Mouse (Mus musculus) heart, postnatal 10 days (tissue): ENCODE results near the gene Higd1c. TPM values are rescaled to one million over a fixed set of nuclear protein-coding genes. Genes with fewer than 3 reads are reported as not detected.
A peak's percentile ranks its signal among the peaks of the same experiment; 100 is the strongest.
"Not testable (repeated sequence)": the region's sequence is repeated elsewhere in the genome, so short reads cannot be mapped to it uniquely, and the experiment has no call there.

Experiments used
- DNase-seq, 2 experiments: peaks; one replicate each; pipeline ENCODE4 v3.0.0; 2021
- intact Hi-C: fragments of 180-260 bp; cut with DNase I; formaldehyde crosslinking; loops from one replicate; pipeline ENCODE4 v1.15.1; 2025
- total RNA-seq, 2 experiments: library from RNA; stranded (reverse); gene quantifications; 2 replicates each; pipeline ENCODE4 v1.2.3; 2021

Higd1c gene
- not detected for total RNA-seq

DNA sequence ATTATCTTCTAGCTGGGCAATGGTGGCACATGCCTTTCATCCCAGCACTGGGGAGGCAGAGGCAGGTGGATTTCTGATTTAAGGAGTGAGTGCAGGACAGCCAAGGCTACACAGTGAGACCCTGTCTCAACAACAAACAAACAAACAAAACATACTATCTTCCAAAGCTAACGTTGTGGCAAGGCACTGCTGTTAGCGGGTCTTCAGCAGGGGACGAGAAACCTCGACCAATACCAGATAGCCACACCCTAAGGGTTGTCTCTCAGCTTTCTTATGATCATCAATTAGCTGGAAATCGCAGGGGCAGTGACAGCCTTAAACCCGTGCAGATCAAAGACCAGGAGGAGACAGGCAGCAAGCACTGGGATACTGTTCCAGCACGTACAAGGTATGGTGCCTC is at the start of gene Higd1c:
Gene Higd1c, plus strand, starts transcription at position 301 of the 400 bp plus-strand sequence.
- no peak for DNase-seq
- intact Hi-C loops: no loop called here

GRCm38 (mm10) chr15:100318014-100318671 is 46.2 kb upstream of the Higd1c start:
- intact Hi-C loops, DNase-seq: not testable (repeated sequence)

DNA sequence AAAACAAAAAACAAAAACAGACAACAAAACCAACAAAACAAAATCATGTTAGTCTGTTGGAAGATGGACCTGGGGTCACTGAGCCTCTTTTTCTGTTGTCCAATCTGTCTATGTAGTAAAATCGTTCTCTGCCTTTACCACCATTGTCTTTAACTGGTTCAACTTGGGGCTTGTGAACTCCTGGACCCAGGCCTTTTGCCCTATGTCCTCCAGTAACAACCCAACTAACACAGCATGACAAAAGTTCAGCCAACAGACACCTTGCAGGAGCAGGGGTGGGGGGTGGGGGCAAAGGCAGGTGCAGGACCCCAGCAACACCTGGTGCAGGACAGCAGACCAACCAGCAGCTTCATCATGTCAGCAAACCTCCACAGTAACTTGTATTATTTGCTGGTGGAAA is 44.5 kb upstream of the Higd1c start:
- no peak for DNase-seq
- intact Hi-C loops: loop anchor here (5.0 to 10.0 kb wide), 2 partner anchors 58 to 295 kb away; no protein-coding TSS in a partner anchor

- no peak for DNase-seq
- intact Hi-C loops: loop anchor here (5.0 to 10.0 kb wide), 2 partner anchors 58 to 296 kb away; no protein-coding TSS in a partner anchor
Observed at GRCm38 (mm10) chr15:100320295-100320905, 43.9 kb upstream of the Higd1c start.

DNA sequence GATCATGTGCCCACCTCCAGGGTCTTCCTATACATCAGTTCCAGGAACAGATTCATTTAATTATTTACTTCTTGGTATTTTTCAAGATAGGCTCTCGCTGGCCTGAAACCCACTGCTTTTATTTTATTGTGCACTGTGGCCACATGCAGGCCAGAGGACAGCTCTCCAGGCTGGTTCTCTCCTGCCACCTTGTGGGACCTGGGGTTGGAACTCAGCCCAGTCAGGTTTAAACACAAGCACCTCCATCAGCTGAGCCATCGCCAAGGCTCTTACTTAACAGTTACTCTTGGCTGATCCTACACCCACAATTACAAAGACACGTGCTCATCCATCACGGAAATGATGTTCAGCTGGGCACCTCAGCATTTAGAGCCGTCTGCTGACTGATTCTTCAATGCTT is 43.2 kb upstream of the Higd1c start:
- intact Hi-C loops: loop anchor here (5.0 to 10.0 kb wide), 2 partner anchors 59 to 296 kb away; no protein-coding TSS in a partner anchor
- peak; percentile 58 to 64 for DNase-seq

GRCm38 (mm10) chr15:100324021-100324591 is 40.2 kb upstream of the Higd1c start:
- DNase-seq: no peak
- intact Hi-C loops: loop anchor here (5.0 to 10.0 kb wide), 2 partner anchors 62 to 299 kb away; no protein-coding TSS in a partner anchor

DNA sequence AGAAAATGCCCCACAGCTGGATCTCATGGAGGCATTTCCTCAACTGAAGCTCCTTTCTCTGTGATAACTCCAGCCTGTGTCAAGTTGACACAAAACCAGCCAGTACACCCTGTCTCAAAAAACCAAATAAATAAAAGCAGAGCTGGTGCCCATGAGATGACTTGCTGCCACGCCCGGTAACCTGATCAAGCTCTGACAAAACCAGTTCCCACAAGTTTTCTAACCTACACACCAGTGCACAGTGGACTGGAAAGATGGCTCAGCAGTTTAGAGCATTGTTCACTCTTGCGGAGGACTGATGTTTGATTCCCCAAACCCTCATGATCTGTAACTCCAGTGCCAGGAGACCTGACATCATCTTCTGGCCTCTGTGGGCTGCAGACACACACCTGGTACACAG is 39.1 kb upstream of the Higd1c start:
- intact Hi-C loops: loop anchor here (10.0 kb wide), 1 partner anchor 300 kb away; no protein-coding TSS in a partner anchor
- DNase-seq: no peak

DNA sequence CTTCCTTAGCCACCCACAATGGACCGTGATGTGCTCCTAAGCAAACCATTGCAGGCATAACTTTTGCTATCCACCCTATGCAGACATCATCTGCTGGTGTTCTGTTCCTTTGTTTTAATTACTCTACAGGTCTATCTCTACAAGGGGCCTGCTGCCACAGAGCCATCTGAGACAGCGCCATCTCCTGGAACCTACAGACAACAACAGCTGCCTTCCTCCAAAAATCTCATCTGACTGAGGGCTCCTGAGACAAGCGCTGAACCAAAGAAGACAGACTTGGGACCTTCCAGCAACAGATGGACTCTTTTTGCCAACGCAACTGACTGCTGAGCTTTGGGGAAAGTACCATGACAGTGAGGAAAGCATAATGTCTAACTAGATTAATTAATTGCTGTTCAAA is 36.3 kb upstream of the Higd1c start:
- intact Hi-C loops: loop anchor here (10.0 kb wide), 1 partner anchor 303 kb away; no protein-coding TSS in a partner anchor
- DNase-seq: not testable (repeated sequence)

DNA sequence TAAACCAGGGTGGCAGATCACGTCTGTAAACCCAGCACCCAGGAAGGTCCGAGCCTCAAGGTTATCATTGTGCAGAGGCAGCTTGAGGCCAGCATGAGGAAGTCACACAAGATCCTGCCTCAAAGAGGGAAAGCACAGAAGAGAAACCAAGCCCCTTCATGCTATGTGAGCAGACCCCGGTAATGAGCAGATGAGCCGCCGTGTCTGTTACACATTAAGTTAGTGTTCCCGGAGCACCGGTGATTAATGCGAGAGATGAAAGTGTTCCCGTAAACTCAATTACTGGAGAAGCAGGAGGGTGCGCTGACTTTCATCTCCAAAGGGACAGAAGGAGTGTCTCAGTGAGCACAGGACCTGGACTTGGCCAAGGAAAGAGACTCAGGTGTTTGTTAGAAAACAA is 35.0 kb upstream of the Higd1c start:
- intact Hi-C loops: loop anchor here (10.0 kb wide), 1 partner anchor 305 kb away; no protein-coding TSS in a partner anchor
- DNase-seq: not testable (repeated sequence)

GRCm38 (mm10) chr15:100330739-100331138 is 33.6 kb upstream of the Higd1c start:
- no peak for DNase-seq
- intact Hi-C loops: no loop called here

- peak; percentile 26 to 34 for DNase-seq
- intact Hi-C loops: not testable (repeated sequence)
Observed at GRCm38 (mm10) chr15:100332077-100332961, 32.0 kb upstream of the Higd1c start.

DNA sequence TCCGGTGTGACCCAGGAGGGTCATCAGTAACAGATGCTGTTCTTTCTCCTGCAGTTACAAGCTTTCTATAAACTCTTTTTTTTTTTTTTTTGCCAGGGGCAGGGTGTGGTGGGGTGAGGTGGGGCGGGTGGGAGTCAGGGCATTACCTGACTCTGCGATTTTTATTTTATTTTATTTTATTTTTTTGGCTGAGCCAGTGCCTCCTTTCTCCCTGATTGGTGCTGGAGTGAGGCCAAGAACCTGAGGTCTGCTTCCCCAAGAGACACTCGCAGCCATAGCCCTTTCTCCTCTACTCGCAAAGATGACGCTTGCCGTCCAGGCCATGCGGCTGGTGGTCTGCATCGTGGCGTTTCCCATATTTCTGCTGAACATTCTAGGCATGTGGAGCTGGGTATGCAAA is 29.7 kb upstream of the Higd1c start, which contains the start of gene Mettl7a3:
Gene Mettl7a3, plus strand, starts transcription at position 301 of the 400 bp plus-strand sequence.
- intact Hi-C loops: loop anchor here (5.0 kb wide), 1 partner anchor 128 kb away; no protein-coding TSS in a partner anchor
- no peak for DNase-seq

GRCm38 (mm10) chr15:100337328-100337727 is 27.0 kb upstream of the Higd1c start:
- not testable (repeated sequence) for DNase-seq
- intact Hi-C loops: loop anchor here (5.0 kb wide), 1 partner anchor 125 kb away; no protein-coding TSS in a partner anchor

GRCm38 (mm10) chr15:100337847-100338246 is 26.5 kb upstream of the Higd1c start:
- intact Hi-C loops: loop anchor here (5.0 kb wide), 1 partner anchor 124 kb away; no protein-coding TSS in a partner anchor
- DNase-seq: peak; percentile 56 to 70

DNA sequence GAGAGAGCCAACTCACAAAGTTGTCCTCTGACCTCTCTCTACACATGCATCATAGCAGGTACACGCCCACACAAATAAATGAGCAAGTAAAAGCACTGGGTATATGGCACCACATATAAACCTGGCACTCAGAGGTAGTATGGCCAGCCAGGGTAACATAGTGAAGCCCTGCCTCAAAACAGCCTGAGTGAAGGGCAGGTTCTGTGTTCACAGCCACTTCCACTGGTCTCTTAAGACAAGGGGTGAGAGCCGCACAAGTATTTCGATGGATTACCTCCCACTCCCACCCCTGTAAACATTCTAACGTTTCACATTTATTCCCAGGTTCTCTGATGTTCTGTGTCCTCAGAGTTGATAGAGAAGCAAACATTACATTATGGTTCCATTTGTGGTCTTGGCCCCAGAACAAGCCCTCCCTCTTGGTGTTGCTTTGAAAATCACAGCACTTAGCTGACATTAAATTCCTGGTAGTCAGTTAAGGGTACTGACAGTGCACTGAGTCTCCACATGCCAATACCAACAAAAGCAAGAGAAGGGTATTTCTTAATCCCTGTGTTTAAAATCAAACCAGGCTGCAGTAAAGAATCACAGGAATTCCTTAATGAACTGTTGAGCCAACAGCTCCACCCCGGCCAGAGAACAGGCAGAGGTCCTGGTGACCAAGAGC is 22.9 kb upstream of the Higd1c start:
- intact Hi-C loops, DNase-seq: not testable (repeated sequence)

GRCm38 (mm10) chr15:100345484-100345883 is 18.9 kb upstream of the Higd1c start:
- intact Hi-C loops: no loop called here
- peak; percentile 64 to 67 for DNase-seq

DNA sequence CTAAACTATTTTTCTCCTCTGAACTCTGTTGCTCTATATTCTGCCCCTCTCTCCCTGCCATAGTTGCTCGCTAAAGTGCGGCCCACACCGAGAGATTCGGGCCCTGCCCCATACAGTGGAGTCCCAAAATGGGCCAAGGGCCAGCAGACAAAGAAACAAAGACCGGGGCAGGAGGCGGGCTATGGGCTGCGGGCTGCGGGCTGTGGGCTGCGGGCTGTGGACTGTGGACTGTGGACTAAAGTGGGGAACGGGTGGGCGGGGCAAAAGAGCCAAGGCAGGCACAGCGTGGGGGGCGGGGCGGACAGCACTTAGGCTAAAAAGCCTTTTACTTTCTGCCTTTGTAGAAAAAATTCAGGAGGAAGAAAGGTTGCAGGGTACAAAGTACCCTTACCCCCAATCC is 17.6 kb upstream of the Higd1c start:
- intact Hi-C loops: no loop called here
- DNase-seq: no peak

DNA sequence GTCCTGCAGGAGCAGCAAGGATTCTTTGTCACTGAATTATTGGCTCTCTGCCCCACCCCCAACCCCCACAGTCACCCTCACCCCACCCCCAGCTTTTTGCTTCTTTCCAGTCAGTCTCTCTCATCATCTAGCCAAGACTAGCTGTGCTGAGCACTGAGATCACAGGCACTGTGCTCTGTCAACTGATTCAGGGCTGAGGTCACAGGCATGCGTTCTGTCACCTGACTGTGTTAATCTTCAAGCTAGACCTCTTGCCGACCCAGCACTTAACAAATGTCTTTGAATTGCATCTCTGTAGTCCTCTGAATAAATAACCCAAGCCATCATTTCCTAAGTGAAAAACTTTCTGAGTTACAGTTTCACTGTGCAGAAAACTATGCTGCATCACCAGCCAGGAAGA is 14.8 kb upstream of the Higd1c start:
- intact Hi-C loops: no loop called here
- DNase-seq: no peak

- intact Hi-C loops: no loop called here
- no peak for DNase-seq
Observed at GRCm38 (mm10) chr15:100351501-100352060, 12.8 kb upstream of the Higd1c start.
